Mouse (Mus musculus): ENCODE data around the gene Taf11.

Gene Taf11

DNA sequence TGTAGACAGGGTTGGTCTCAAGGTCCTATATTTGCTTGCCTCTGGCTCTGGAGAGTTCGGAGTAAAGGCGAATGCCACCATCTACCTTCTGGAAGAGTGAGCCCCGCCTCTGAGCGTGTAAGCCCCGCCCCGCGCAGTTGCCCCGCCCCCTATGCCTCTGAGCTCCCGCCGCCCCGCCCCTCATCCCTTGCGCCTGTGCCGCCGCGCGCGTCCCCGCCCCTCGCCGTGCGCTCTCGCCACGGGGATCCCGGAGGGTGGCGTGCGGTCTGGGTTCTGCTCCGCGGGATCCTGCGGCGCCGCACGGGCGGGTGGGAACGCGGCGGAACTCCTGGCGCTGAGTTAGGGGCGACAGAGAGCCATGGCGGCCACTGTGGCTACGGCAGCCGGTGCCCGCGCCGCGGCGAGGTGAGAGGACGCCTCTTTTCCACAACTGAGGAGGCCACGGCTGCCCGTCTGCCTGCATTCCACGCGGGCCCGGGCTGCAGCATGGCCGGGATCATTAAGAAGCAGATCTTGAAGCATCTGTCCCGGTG is 53.3 kb downstream of the Taf11 start, which contains the start of gene Uhrf1bp1:
Gene Uhrf1bp1, plus strand, starts transcription at position 177 of the 533 bp plus-strand sequence.
- peak; percentile 64 to 71 for DNase-seq (ENCODE audit: low spot score in 2 of 2)

Measured in spleen, postnatal 14 days (tissue).